In the genomic region with DNA sequence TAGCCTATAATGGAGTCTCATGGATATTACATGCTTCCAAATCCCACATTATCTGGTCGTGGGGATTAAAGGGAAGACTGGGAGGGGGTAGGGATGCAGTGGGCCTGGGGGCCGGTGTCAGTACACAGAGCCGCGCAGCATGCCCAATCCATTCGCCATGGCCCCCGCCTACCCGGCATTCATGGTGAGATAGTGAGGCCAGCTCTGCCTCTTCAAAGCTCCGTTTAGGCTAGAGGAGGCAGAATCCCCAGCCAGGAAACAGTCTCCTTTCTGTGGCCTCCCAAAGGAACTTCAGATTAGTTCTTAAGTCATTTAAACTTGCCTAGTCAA, we compare ENCODE assay signal across 12 mouse cellular contexts. TPM values are rescaled to one million over a fixed set of nuclear protein-coding genes. Genes with fewer than 3 reads are reported as not detected.
DNase-seq lines count a peak whose midpoint lies in the region; ATAC-seq and TF ChIP-seq lines count a peak whose summit lies in the region.
"Had no signal": no experiment of that assay in that cellular context is flagged by ENCODE, and none has a peak within 500 bp of the region (broad histone marks: within the 10 kb centered on the region; RNA-seq: fewer than 3 reads in every experiment).

No protein-coding gene starts in this region.

- WGBS in heart, embryonic 12.5 days = 40% methylated on average over 8 of the region's 8 CpGs
- WGBS in forebrain, embryonic 13.5 days = 42% methylated on average over 8 of the region's 8 CpGs
- 10% methylated on average over 8 of the region's 8 CpGs for WGBS in midbrain, embryonic 14.5 days

- ATAC-seq in heart, embryonic 12.5 days (ENCODE audit: insufficient number of reproducible peaks, low FRiP score) = no peak
- ATAC-seq in forebrain, embryonic 13.5 days = no peak
- ATAC-seq in midbrain, embryonic 14.5 days (ENCODE audit: low FRiP score, low TSS enrichment) = peak; percentile 84
- ATAC-seq in erythroblast, adult 5-6 weeks (replicated peaks; ENCODE audit: low FRiP score, poor library complexity, severe bottlenecking) = no peak

- in situ Hi-C loops in ES-E14 (cut with MboI; ENCODE audit: low sequenced_read_pairs in 2 of 2, unreplicated experiment in 2 of 2) = no loop called here

- H3K36me3 ChIP-seq in heart, embryonic 12.5 days = no peaks in the 10 kb centered on the region
- H3K36me3 ChIP-seq in ES-E14 (ENCODE audit: control insufficient read depth, insufficient read depth, low read length, poor library complexity, severe bottlenecking) = peaks cover 19% of the 10 kb centered on the region
- H3K36me3 ChIP-seq in forebrain, embryonic 13.5 days (ENCODE audit: poor library complexity, severe bottlenecking) = no peaks in the 10 kb centered on the region
- no peaks in the 10 kb centered on the region for H3K36me3 ChIP-seq in midbrain, embryonic 14.5 days (ENCODE audit: control insufficient read depth, insufficient read depth, low read length)

- DNase-seq in heart, postnatal 4 days = no peak
- DNase-seq in ES-E14 (ENCODE audit: low read depth, low spot score) = no peak
- peak; percentile 87 for DNase-seq in midbrain, embryonic 14.5 days
- DNase-seq in frontal cortex, postnatal 14 days (ENCODE audit: low spot score in 2 of 2) = no peak
- DNase-seq in right cerebral cortex, postnatal 4 days = no peak
- DNase-seq: gastrocnemius, postnatal 36 days; layer of hippocampus, postnatal 36 days had no signal

- H3K9ac ChIP-seq in heart, embryonic 12.5 days = 0 out of 2 replicates have a peak overlapping the region, but pooled peaks have one; percentile 14
- H3K9ac ChIP-seq in ES-E14 (ENCODE audit: insufficient read depth, low read depth, low read length, poor library complexity, severe bottlenecking) = peak overlapping the region; percentile 64; the same call in 1 of the 2 replicates
- H3K9ac ChIP-seq in forebrain, embryonic 13.5 days = 0 out of 2 replicates have a peak overlapping the region, but pooled peaks have one; percentile 0
- H3K9ac ChIP-seq in midbrain, embryonic 14.5 days (replicated peaks; ENCODE audit: low read length) = no peak overlapping the region
- H3K9ac ChIP-seq: liver, embryonic 14.5 days had no signal

- H3K4me2 ChIP-seq in heart, embryonic 12.5 days = peak overlapping the region; percentile 41
- no peak overlapping the region for H3K4me2 ChIP-seq in forebrain, embryonic 13.5 days
- H3K4me2 ChIP-seq in midbrain, embryonic 14.5 days (ENCODE audit: low read length) = peak overlapping the region; percentile 21; the same call in 1 of the 2 replicates

- no peak overlapping the region for H3K4me3 ChIP-seq in heart, embryonic 12.5 days
- peak overlapping the region; percentile 50 to 51 for H3K4me3 ChIP-seq in ES-E14 (ENCODE audit: insufficient read depth in 1 of 2, low read depth in 1 of 2, low read length in 2 of 2, poor library complexity in 1 of 2, severe bottlenecking in 1 of 2)
- no peak overlapping the region for H3K4me3 ChIP-seq in forebrain, embryonic 13.5 days
- H3K4me3 ChIP-seq in midbrain, embryonic 14.5 days (replicated peaks; ENCODE audit: low read depth, low read length) = no peak overlapping the region
- H3K4me3 ChIP-seq: megakaryocyte, embryonic 14.5 days had no signal

- H3K9me3 ChIP-seq in heart, embryonic 12.5 days (replicated peaks) = no peaks in the 10 kb centered on the region
- H3K9me3 ChIP-seq in ES-E14 (ENCODE audit: control insufficient read depth, insufficient read depth, low read depth, low read length) = no peaks in the 10 kb centered on the region
- no peaks in the 10 kb centered on the region for H3K9me3 ChIP-seq in forebrain, embryonic 13.5 days (replicated peaks)
- H3K9me3 ChIP-seq in midbrain, embryonic 14.5 days (ENCODE audit: control insufficient read depth, low read length) = no peaks in the 10 kb centered on the region
- H3K9me3 ChIP-seq: megakaryocyte, embryonic 14.5 days had no signal

- no peaks in the 10 kb centered on the region for H3K27me3 ChIP-seq in heart, embryonic 12.5 days (replicated peaks)
- no peaks in the 10 kb centered on the region for H3K27me3 ChIP-seq in forebrain, embryonic 13.5 days
- peaks cover 11% of the 10 kb centered on the region; the same call in 1 of the 2 replicates for H3K27me3 ChIP-seq in midbrain, embryonic 14.5 days (ENCODE audit: control insufficient read depth, insufficient read depth, low read length)

- peaks cover 43% of the 10 kb centered on the region for H3K4me1 ChIP-seq in heart, embryonic 12.5 days (replicated peaks)
- peaks cover 25 to 35% of the 10 kb centered on the region in 2 experiments for H3K4me1 ChIP-seq in ES-E14 (ENCODE audit: control insufficient read depth in 2 of 2, insufficient read depth in 2 of 2, low read length in 2 of 2, poor library complexity in 1 of 2)
- peaks cover 55% of the 10 kb centered on the region for H3K4me1 ChIP-seq in forebrain, embryonic 13.5 days
- peaks cover 50% of the 10 kb centered on the region for H3K4me1 ChIP-seq in midbrain, embryonic 14.5 days (ENCODE audit: control insufficient read depth, insufficient read depth, low read length)

- H3K27ac ChIP-seq in heart, embryonic 12.5 days (ENCODE audit: poor library complexity, severe bottlenecking) = peak overlapping the region; percentile 72
- H3K27ac ChIP-seq in ES-E14 (ENCODE audit: insufficient read depth, low read depth, low read length, poor library complexity, severe bottlenecking) = peak overlapping the region; percentile 84
- no peak overlapping the region for H3K27ac ChIP-seq in forebrain, embryonic 13.5 days
- peak overlapping the region; percentile 85 for H3K27ac ChIP-seq in midbrain, embryonic 14.5 days (replicated peaks; ENCODE audit: low read depth, low read length)
- H3K27ac ChIP-seq: liver, embryonic 14.5 days had no signal

TF ChIP-seq in ES-E14, 5 proteins besides CTCF, POLR2A, EP300 and RAD21:
- no peak for TF ChIP-seq CHD2 (IDR thresholded peaks at IDR 0.05; ENCODE audit: low read depth, low read length)

RNA-seq across cellular contexts. Expression of a gene that starts 8.7 kb away (rescaled TPM):
- polyA plus RNA-seq in heart, embryonic 12.5 days (2016; fragmentation: Nextera tagmentation; extraction: Ambion mirVana) = 2.3 and 3.1 TPM in 2 replicates
- 1 to 10 TPM; 1.9 to 2.5 TPM for total RNA-seq in heart, postnatal 4 days (2021)
- 27.3 and 33.3 TPM in 2 replicates for total RNA-seq in ES-E14 (2012; rRNA removed)
- 12.7 and 15.1 TPM in 2 replicates for polyA plus RNA-seq in forebrain, embryonic 13.5 days (2015; fragmentation: Nextera tagmentation; extraction: Ambion mirVana)
- polyA plus RNA-seq in midbrain, embryonic 14.5 days (2014; fragmentation: Nextera tagmentation; extraction: Ambion mirVana) = 4.0 and 4.2 TPM in 2 replicates
- total RNA-seq in erythroblast, adult 5-6 weeks (2015; ENCODE audit: low replicate concordance) = not detected in 2 replicates
- not detected in 2 replicates for total RNA-seq in erythroblast, adult 5-6 weeks (2017; ENCODE audit: low replicate concordance)
- total RNA-seq: gastrocnemius, postnatal 36 days had no signal

RNA-seq across cellular contexts. Expression of a gene that starts 45.4 kb away (rescaled TPM):
- 0.18 TPM in 1 of 2 replicates, not detected in the other for polyA plus RNA-seq in heart, embryonic 12.5 days (2016; fragmentation: Nextera tagmentation; extraction: Ambion mirVana)
- under 1 TPM; 0.14 to 0.19 TPM for total RNA-seq in heart, postnatal 4 days (2021)
- total RNA-seq in ES-E14 (2012; rRNA removed) = 0.45 and 0.63 TPM in 2 replicates
- polyA plus RNA-seq in forebrain, embryonic 13.5 days (2015; fragmentation: Nextera tagmentation; extraction: Ambion mirVana) = 141 and 165 TPM in 2 replicates
- 121 and 124 TPM in 2 replicates for polyA plus RNA-seq in midbrain, embryonic 14.5 days (2014; fragmentation: Nextera tagmentation; extraction: Ambion mirVana)
- not detected in 2 replicates for total RNA-seq in erythroblast, adult 5-6 weeks (2015; ENCODE audit: low replicate concordance)
- total RNA-seq in erythroblast, adult 5-6 weeks (2017; ENCODE audit: low replicate concordance) = not detected in 2 replicates

Comparison
In these comparisons a context has a peak if more than half of its experiments do, and no peak if none do; other contexts are left out.
1. H3K4me3 ChIP-seq: peak in ES-E14 (2 of 2); none in heart, embryonic 12.5 days (single experiment), forebrain, embryonic 13.5 days (single experiment) and midbrain, embryonic 14.5 days (single experiment).